ENCODE assay signal across 9 mouse cellular contexts in genomic region chr4:107701116-107701515, GRCm38 (mm10). TPM values are rescaled to one million over a fixed set of nuclear protein-coding genes. Genes with fewer than 3 reads are reported as not detected.
DNase-seq lines count a peak whose midpoint lies in the region; ATAC-seq and TF ChIP-seq lines count a peak whose summit lies in the region.
"Had no signal": no experiment of that assay in that cellular context is flagged by ENCODE, and none has a peak within 500 bp of the region (broad histone marks: within the 10 kb centered on the region; RNA-seq: fewer than 3 reads in every experiment).

No protein-coding gene starts in this region.

- no peaks in the 10 kb centered on the region for H3K27me3 ChIP-seq in embryonic facial prominence, embryonic 14.5 days (replicated peaks; ENCODE audit: control insufficient read depth, insufficient read depth, low read length)
- no peaks in the 10 kb centered on the region for H3K27me3 ChIP-seq in midbrain, postnatal 0 days (ENCODE audit: insufficient read depth, low read length)

- no peaks in the 10 kb centered on the region for H3K4me1 ChIP-seq in embryonic facial prominence, embryonic 14.5 days (ENCODE audit: control insufficient read depth, insufficient read depth, low read length)
- H3K4me1 ChIP-seq in midbrain, postnatal 0 days (ENCODE audit: insufficient read depth, low read length): no peaks in the 10 kb centered on the region

- peak; percentile 73 for TF ChIP-seq CTCF in midbrain, postnatal 0 days (IDR thresholded peaks at IDR 0.05)

- no peak overlapping the region for H3K4me3 ChIP-seq in embryonic facial prominence, embryonic 14.5 days (ENCODE audit: low read depth, low read length)
- no peak overlapping the region for H3K4me3 ChIP-seq in midbrain, postnatal 0 days (ENCODE audit: low read depth, low read length)

- no peak overlapping the region for H3K4me2 ChIP-seq in embryonic facial prominence, embryonic 14.5 days (ENCODE audit: low read depth, low read length)
- no peak overlapping the region for H3K4me2 ChIP-seq in midbrain, postnatal 0 days (ENCODE audit: low read depth, low read length, poor library complexity, severe bottlenecking)

- 0 out of 2 replicates have a peak, but pooled peaks have one; percentile 53 for ATAC-seq in embryonic facial prominence, embryonic 14.5 days (ENCODE audit: low read depth)
- no peak for ATAC-seq in midbrain, postnatal 0 days (ENCODE audit: low FRiP score)
- ATAC-seq in erythroblast, adult 5-6 weeks (replicated peaks; ENCODE audit: low FRiP score, poor library complexity, severe bottlenecking): no peak

- no peaks in the 10 kb centered on the region for H3K36me3 ChIP-seq in embryonic facial prominence, embryonic 14.5 days (ENCODE audit: control insufficient read depth, insufficient read depth, low read length)
- no peaks in the 10 kb centered on the region for H3K36me3 ChIP-seq in midbrain, postnatal 0 days (ENCODE audit: insufficient read depth, low read length)

- H3K9me3 ChIP-seq in embryonic facial prominence, embryonic 14.5 days (ENCODE audit: control insufficient read depth, low read length): no peaks in the 10 kb centered on the region; the same call in 1 of the 2 replicates
- no peaks in the 10 kb centered on the region for H3K9me3 ChIP-seq in midbrain, postnatal 0 days (ENCODE audit: low read length)

- no peak overlapping the region for H3K27ac ChIP-seq in embryonic facial prominence, embryonic 14.5 days (replicated peaks; ENCODE audit: low read depth, low read length)
- H3K27ac ChIP-seq in midbrain, postnatal 0 days (ENCODE audit: low read depth, low read length): no peak overlapping the region

- H3K9ac ChIP-seq in embryonic facial prominence, embryonic 14.5 days (ENCODE audit: low read depth, low read length): no peak overlapping the region
- no peak overlapping the region for H3K9ac ChIP-seq in midbrain, postnatal 0 days (replicated peaks; ENCODE audit: low read length, poor library complexity, severe bottlenecking)

- 23% methylated on average over 11 of the region's 11 CpGs for WGBS in embryonic facial prominence, embryonic 14.5 days
- 28% methylated on average over 11 of the region's 11 CpGs for WGBS in midbrain, postnatal 0 days

- peak; percentile 67 for DNase-seq in gastrocnemius, postnatal 10 days
- DNase-seq in gastrocnemius, adult 8-10 months (ENCODE audit: low spot score in 2 of 2): no peak
- DNase-seq in 416B (ENCODE audit: low read depth) (peak; percentile 34), adipocyte (ENCODE audit: low spot score) (peak; percentile 10)
- peak; percentile 74 for DNase-seq in embryonic facial prominence, embryonic 14.5 days (ENCODE audit: low spot score)
- peak; percentile 36 for DNase-seq in layer of hippocampus, adult 9-10 months (ENCODE audit: low spot score)
- DNase-seq in midbrain, postnatal 0 days (ENCODE audit: low spot score): peak; percentile 73

RNA-seq across cellular contexts. Expression of gene Dmrtb1, which starts 17.1 kb away (rescaled TPM):
- not detected for total RNA-seq in gastrocnemius, postnatal 10 days (2021)
- total RNA-seq in gastrocnemius, adult 8-10 months (2022): not detected
- 0.25 TPM in 1 of 2 replicates, not detected in the other for polyA plus RNA-seq in embryonic facial prominence, embryonic 14.5 days (2014; fragmentation: Nextera tagmentation; extraction: Ambion mirVana)
- total RNA-seq in midbrain, postnatal 0 days (2014; rRNA removed): 13.1 and 27.1 TPM in 2 replicates
- 36.8 and 37.2 TPM in 2 replicates for polyA plus RNA-seq in midbrain, postnatal 0 days (2015; fragmentation: Nextera tagmentation; extraction: Ambion mirVana)
- total RNA-seq in erythroblast, adult 5-6 weeks (2015; ENCODE audit: low replicate concordance): not detected in 2 replicates
- not detected in 2 replicates for total RNA-seq in erythroblast, adult 5-6 weeks (2017; ENCODE audit: low replicate concordance)
- polyA plus RNA-seq: large intestine, adult 2 months had no signal

Comparison
In these comparisons a context has a peak if more than half of its experiments do, and no peak if none do; other contexts are left out.
1. DNase-seq: peak in gastrocnemius, postnatal 10 days (single experiment), 416B (single experiment), adipocyte (single experiment), embryonic facial prominence, embryonic 14.5 days (single experiment), layer of hippocampus, adult 9-10 months (single experiment) and midbrain, postnatal 0 days (single experiment); none in gastrocnemius, adult 8-10 months (0 of 2).
2. RNA of gene Dmrtb1, which starts 17.1 kb away (total RNA-seq): 13.1 to 27.1 TPM in midbrain, postnatal 0 days; not detected in gastrocnemius, postnatal 10 days, not detected in gastrocnemius, adult 8-10 months and not detected in erythroblast, adult 5-6 weeks; every median in the first group is over 10 times any median in the second.